Mouse (Mus musculus) monocyte, adult 5-6 weeks (primary cell): ENCODE measurements around the gene Mag. TPM values are rescaled to one million over a fixed set of nuclear protein-coding genes. Genes with fewer than 3 reads are reported as not detected.
A peak's percentile ranks its signal among the peaks of the same experiment; 100 is the strongest.

Experiments used
- ATAC-seq: fragments of 153-309, 156-312 bp; replicated peaks from 2 replicates; pipeline ENCODE4 v1.8.0; 2017; ENCODE audit warnings: mild to moderate bottlenecking; ENCODE audit not compliant: low TSS enrichment, insufficient number of reproducible peaks, severe bottlenecking, poor library complexity, low FRiP score
- total RNA-seq: library from RNA; stranded (forward); fragments of 200-1000, 200-491, 200-594 nt; gene quantifications from 3 replicates; pipeline ENCODE4 v1.2.3, GENCODE M21; 2017

Mag gene
- total RNA-seq, 1 experiment from 2014 or later: 3.5 TPM

DNA sequence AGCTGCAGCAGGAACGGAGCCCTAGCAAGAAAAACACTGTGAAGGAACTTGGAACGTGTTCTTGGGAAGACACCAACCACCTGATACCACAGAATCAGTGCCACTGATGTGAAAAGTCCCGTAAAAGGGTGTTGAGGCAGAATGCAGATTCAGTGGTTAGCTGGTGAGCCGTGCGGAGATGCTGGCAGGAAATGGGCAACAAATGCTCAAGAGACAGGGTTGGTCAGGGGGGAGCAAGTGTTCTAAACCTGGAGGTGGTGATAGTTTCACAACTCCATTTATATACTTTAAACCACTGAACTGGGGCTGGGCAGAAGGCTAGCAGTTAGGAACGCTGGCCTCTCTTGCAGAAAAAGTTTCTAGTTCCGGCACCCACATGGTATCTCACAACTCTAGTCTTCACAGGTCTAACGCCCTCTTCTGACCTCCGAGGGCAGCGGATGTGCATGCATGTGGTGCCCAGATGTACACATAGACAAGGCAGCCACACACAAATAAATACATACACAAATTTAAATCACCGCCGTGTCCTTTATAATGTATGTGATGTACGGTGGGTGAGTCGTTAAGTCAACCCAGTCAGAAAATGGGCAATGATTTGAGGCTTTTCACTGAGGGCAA lies 27.0 kb downstream of the Mag start:
- peak; percentile 79 for ATAC-seq

DNA sequence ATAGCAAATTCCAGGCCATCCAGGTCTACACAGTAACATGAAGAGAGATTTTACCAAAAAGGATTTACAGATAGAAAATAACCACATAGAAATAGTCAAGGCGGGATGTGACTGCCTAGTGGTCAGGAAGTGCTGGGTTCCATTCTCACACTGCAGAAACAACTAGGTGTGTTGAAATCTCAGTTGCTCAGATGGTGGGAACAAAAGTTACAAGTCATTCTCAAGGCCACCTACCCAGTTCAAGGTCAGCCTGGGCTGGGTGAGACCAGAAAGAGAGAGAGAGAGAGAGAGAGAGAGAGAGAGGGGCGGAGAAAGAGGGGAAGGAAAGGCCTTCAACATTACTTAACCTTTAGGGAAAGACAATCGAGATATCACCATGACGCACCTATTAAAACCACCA lies 27.8 kb downstream of the Mag start:
- no peak for ATAC-seq

DNA sequence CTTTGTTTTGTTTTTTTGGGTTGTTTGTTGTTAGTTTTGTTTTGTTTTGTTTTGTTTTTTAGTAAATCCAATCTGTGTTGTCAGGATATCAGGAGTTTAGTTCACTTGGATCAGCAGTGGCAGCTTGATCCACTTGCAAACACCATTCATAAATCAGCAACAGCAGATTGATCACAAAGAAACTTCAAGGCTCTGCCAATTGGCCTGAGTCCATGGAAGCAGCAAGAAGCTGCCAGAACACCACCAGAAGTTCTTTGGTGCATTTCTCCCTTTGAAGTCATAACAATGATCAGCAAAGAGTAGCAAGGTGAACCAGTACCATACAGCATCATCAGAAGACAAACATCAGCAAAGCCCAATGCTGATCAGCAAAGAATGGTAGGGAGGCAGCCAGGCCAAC lies 30.6 kb downstream of the Mag start:
- no peak for ATAC-seq

DNA sequence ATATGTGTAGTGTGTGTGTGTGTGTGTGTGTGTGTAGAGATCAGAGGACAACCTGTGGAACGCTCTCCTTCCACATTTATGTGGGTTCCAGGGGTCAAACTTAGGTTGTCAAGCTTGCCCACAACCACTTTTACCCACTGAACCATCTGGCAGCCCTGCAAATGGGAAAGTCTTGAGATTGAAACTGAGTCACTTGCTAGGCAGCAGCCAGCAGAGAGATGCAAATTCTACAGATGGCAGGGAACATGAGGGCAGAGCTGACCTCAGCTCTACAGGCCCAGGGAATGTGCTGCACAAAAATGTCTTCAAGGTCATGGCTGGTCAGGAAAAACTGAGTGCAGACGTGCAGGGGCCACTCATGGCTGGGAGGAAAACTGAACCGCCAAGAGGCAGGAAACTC lies 33.3 kb downstream of the Mag start:
- no peak for ATAC-seq

DNA sequence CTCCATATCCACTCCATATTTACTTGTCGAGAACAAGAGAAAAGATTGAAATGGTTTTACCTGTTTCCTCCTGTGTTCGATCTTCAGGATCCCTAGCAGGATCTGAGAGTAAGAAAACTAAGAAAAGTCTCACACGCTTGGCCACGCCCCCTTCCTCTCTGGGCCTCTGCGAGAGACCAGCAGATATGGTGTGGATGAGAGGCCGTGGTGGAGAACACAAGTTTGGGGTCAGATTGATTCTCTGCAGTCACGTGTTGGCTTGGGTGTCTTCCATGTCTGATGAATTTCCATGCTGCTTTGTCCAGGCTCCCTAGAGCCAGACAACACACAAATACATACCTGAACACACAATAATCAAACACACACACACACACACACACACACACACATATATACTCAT lies 34.5 kb downstream of the Mag start, which contains the start of gene Cd22:
Gene Cd22 (minus strand): TSS at position 167 of the 400 bp plus-strand sequence.
- no peak for ATAC-seq

DNA sequence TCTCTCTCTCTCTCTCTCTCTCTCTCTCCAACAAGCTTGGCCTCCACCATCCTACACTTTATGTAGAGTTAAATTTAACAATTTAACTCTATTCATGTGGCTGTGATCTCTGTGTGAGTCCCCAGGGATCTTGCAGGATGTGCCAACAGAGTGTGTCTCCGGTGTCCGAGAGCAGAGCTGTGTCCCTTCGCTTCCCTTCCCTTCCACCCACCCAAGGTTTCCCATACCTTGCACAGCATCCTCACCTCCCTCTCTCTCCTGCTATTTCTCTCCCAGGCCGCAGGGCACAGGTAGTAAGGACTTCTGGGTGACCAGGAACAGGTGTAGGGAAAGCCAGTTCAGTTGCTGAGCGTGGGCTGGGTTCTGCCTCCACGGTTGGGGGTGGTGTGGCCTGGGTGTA lies 35.7 kb downstream of the Mag start:
- no peak for ATAC-seq

DNA sequence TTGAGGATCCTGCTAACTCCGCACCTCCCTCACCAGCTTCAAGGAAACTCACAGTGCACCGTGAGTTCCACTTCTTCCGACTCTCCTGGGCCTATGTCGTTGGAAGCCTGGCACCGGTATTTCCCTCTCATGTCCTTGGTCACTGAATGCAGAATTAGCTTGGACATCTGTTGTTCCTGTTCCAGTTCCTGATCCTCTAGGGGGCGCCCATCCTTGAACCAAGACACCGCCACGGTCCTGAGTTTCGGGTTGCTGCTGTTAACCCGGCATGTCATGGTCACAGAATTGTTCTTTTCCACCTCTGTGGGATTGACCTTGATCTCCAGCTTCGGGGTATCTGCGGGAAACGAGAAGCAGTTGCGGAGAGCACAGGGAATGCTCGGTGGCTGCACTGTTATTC lies 41.6 kb downstream of the Mag start:
- ATAC-seq: peak; percentile 71

DNA sequence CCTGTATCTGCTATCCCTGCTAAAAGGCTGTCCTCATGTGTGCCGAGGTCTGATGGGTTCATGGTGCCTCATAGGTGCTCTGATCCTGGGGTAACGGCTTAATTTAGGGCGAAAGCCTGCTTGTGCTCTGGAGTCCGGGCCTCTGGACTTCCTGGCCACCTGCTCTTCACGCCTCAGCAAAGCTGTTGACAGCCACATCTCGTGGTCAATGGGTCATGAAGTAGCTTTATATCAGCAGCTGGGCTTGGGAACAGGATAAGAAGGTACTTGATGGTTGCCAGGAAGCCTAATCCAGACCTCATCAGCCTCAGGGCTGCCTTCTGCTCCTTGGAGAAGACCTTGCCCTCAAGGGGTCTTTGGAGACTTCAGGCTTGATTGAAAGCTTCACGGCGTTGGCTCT lies 51.3 kb downstream of the Mag start:
- ATAC-seq: no peak

DNA sequence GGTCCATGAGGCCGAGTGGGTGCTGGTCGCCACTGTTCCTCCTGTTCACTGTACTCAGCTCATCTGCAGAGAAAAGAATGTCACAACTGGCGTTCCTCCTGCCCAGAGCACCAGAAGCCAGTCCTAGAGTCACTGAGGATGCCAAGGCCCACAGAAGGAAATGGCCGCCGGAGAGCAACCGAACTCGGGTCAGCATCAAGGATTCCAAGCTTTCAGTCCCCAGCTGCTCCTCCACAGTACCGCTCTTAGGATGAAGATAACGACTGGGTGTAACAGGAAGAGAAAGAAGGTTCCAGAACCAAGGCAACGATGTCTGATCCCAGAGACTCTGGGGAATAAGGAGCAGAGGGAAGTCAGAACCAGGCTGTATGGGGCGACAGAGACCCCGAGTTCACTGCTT lies 53.2 kb downstream of the Mag start, which contains the start of gene Ffar1:
Gene Ffar1 (minus strand): TSS at position 101 of the 400 bp plus-strand sequence.
- ATAC-seq: no peak

DNA sequence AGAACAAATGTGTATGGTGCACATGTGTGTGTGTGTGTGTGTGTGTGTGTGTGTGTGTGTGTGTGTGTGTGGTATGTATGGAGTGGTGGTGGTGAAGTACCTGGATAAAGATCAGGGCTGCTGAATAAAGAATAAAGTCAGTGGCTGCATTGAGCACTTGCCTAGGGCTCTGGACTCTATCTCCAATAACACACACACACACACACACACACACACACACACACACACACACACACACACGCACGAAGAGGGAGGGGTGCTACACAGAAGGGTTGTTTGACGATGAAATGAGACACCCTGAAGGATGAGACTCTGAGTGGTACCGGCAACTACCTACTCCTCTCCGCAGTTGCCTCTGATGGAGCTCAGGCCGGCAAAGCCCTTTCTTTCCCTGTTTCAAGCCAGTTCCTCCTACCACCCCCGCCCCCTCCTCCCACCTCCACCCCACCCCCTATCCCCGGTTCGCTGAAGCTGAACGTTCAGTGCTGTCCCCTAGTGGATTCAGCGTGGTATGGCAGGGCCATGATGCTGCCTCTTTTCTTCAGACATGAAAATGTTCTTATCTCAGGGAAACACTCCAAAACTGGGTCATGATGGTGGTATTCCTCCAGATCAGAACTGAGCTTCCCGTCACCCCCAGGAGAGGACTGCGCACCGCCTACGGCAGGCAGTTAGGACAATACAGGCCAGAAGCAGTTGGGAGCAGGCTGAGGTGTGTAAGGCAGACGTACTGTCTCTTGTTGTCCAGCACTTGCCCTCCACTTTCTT lies 54.9 kb downstream of the Mag start:
- ATAC-seq: peak; percentile 48

DNA sequence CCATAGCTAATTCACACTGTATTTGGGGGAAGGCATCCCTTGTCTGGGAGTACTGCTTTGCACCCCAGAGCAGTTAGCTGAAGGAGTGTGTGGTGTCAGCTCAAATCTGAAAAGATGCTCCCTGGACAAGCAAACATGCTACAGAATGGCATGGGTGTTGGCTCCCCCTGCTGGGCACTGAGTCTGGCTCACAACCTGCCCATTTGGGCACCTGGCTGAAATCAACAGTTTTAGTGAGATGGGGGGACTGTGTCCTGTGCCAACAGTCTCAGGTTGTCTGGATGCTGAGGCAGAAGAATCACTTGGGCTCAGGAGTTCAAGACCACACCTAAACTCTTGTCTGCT lies 55.4 kb downstream of the Mag start:
- 0 out of 2 replicates have a peak, but pooled peaks have one; percentile 29 for ATAC-seq

DNA sequence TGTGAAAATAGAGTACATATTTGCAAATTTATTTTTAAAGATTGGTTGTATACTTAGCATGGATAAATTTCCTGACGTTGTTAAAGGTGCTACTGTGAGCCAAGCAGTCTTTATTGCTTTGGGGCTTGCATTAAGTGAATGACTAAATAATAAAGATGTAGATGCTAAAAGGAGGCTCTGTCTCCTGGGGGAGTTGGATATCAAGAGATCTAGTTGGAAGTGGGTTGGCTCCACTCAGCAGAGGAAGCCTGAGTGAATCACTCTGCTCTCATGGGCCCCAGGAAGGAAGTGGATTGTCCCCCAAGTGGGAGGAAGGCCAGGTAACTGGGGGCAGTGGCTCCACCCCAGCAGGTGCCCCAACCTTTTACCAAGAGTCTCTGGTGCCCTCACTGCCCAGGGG lies 56.9 kb downstream of the Mag start:
- ATAC-seq: no peak

DNA sequence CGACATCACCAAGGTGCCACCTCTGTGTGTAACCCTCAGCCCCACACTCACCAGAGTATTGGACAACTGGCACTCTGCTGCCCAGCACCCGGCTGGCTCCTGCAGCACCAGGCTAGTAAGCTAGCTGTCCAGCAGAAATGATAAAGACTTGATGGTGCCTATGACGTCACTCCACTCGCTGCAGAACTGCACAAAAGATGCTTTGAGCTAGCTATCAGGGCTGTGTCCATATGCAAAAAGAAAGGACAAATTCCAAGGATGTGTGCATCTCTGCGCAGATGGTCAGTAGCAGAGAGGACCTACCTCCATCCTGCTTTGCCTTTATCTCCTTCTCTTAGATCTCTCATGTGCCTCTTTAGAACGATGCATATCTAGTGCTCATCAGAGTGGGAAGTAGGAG lies 58.6 kb downstream of the Mag start, which contains the start of gene Ffar3:
Gene Ffar3 (minus strand): TSS at position 101 of the 400 bp plus-strand sequence.
- no peak for ATAC-seq

DNA sequence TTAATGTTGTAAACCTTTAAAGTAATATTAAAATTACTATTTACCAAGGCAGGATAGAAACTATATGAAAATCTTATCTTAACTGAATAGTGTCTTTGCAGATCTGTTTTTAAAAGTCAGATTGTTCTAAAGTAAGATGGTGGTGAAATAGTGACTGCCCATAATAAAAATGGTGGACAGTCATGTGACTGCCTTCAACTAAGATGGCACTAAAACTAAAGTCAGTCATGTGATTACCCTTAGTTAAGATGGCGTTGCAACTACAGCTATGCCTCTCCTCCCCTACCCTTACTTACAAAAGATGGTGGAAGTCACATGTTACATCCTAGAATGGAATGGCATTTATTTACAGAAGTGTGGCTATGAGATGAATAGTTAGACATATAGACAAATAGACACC lies 63.3 kb downstream of the Mag start:
- no peak for ATAC-seq

Other genes with a start within 250 kb of the Mag start
- 5.6 to 20.3 TPM (median 11.0 TPM) in 3 replicates for gene Haus5, start 249.9 kb downstream of the Mag start, total RNA-seq
- not detected in 3 replicates for gene Pmis2, start 243.3 kb downstream of the Mag start, total RNA-seq
- gene 2200002J24Rik, start 215.9 kb downstream of the Mag start, total RNA-seq: not detected in 3 replicates
- 0.75 TPM in 1 of 3 replicates, not detected in the others for gene Atp4a, start 202.7 kb downstream of the Mag start, total RNA-seq
- gene Tmem147, start 185.3 kb downstream of the Mag start, total RNA-seq: 14.0 to 17.1 TPM (median 17.0 TPM) in 3 replicates
- 0.85 to 1.9 TPM in 2 of 3 replicates, not detected in the other for gene Gapdhs, start 171.2 kb downstream of the Mag start, total RNA-seq
- 2.3 TPM in 1 of 3 replicates, not detected in the others for gene Sbsn, start 163.4 kb downstream of the Mag start, total RNA-seq
- gene Dmkn, start 151.1 kb downstream of the Mag start, total RNA-seq: not detected in 3 replicates
- gene Krtdap, start 127.0 kb downstream of the Mag start, total RNA-seq: not detected in 3 replicates
- gene Ffar2, start 91.1 kb downstream of the Mag start, total RNA-seq: 0.19 to 3.1 TPM (median 1.2 TPM) in 3 replicates
- not detected in 3 replicates for gene Ffar3, start 58.7 kb downstream of the Mag start, total RNA-seq
- 0.10 to 1.5 TPM (median 0.32 TPM) in 3 replicates for gene Ffar1, start 53.3 kb downstream of the Mag start, total RNA-seq
- 45.5 to 101 TPM (median 62.1 TPM) in 3 replicates for gene Cd22, start 34.5 kb downstream of the Mag start, total RNA-seq
- not detected in 3 replicates for gene Hamp2, start 9.8 kb upstream of the Mag start, total RNA-seq
- not detected in 3 replicates for gene Hamp, start 29.2 kb upstream of the Mag start, total RNA-seq
- gene Usf2, start 41.9 kb upstream of the Mag start, total RNA-seq: 126 to 170 TPM (median 139 TPM) in 3 replicates
- 2.2 to 5.1 TPM (median 2.9 TPM) in 3 replicates for gene Lsr, start 58.6 kb upstream of the Mag start, total RNA-seq
- gene Fam187b, start 58.9 kb upstream of the Mag start, total RNA-seq: 1.3 TPM in 1 of 3 replicates, not detected in the others
- 930 to 1,250 TPM (median 1,146 TPM) in 3 replicates for gene Fxyd5, start 127.6 kb upstream of the Mag start, total RNA-seq
- gene Fxyd7, start 136.6 kb upstream of the Mag start, total RNA-seq: not detected in 3 replicates
- gene Fxyd1, start 142.3 kb upstream of the Mag start, total RNA-seq: not detected in 3 replicates
- gene Lgi4, start 144.5 kb upstream of the Mag start, total RNA-seq: 0.21 to 0.49 TPM (median 0.38 TPM) in 3 replicates
- 0.29 TPM in 1 of 3 replicates, not detected in the others for gene Fxyd3, start 161.8 kb upstream of the Mag start, total RNA-seq
- gene Hpn, start 200.4 kb upstream of the Mag start, total RNA-seq: 0.49 to 1.9 TPM (median 0.57 TPM) in 3 replicates
- 3.0 to 4.3 TPM (median 4.1 TPM) in 3 replicates for gene Scn1b, start 212.1 kb upstream of the Mag start, total RNA-seq
- gene Gramd1a, start 241.0 kb upstream of the Mag start, total RNA-seq: 60.2 to 141 TPM (median 71.3 TPM) in 3 replicates